Mouse (Mus musculus) spleen, adult 2 months (tissue): Measurements from ENCODE around the gene Mphosph8. TPM values are rescaled to one million over a fixed set of nuclear protein-coding genes. Genes with fewer than 3 reads are reported as not detected.

Experiments used
- DNase-seq, 2 experiments: peaks; one replicate each; pipeline versions ENCODE4 v3.0.0 to v3.0.0-alpha.2; 2012 to 2021; ENCODE audit warnings: low spot score in 2 of 2, low read depth in 1 of 2
- H3K27ac ChIP-seq: fragments of 200-500 bp; 2 replicates; pipeline ENCODE4 v1.5.1; 2012; ENCODE audit warnings: low read length, inconsistent platforms; ENCODE audit not compliant: insufficient read depth
- H3K27me3 ChIP-seq: fragments of 200-500 bp; 2 replicates; pipeline ENCODE4 v1.6.1; 2012; ENCODE audit warnings: mild to moderate bottlenecking, moderate library complexity, low read length, inconsistent platforms; ENCODE audit not compliant: control insufficient read depth, insufficient read depth
- H3K36me3 ChIP-seq: fragments of 200-500 bp; 2 replicates; pipeline ENCODE4 v1.6.1; 2012; ENCODE audit warnings: mild to moderate bottlenecking, low read length, inconsistent platforms; ENCODE audit not compliant: control insufficient read depth, insufficient read depth
- H3K4me1 ChIP-seq: fragments of 200-500 bp; 2 replicates; pipeline ENCODE4 v1.6.1; 2011; ENCODE audit warnings: inconsistent platforms; ENCODE audit not compliant: control insufficient read depth, insufficient read depth, insufficient read length
- H3K4me3 ChIP-seq: fragments of 200-500 bp; 2 replicates; pipeline ENCODE4 v1.5.1; 2011; ENCODE audit warnings: mild to moderate bottlenecking, inconsistent platforms; ENCODE audit not compliant: insufficient read depth, insufficient read length; ENCODE audit errors: extremely low read depth
- CTCF ChIP-seq: fragments of 200-500 bp; IDR thresholded peaks from 2 replicates; pipeline ENCODE4 v1.5.1; 2011; ENCODE audit warnings: mild to moderate bottlenecking, inconsistent platforms; ENCODE audit not compliant: insufficient read depth, insufficient read length, insufficient replicate concordance; ENCODE audit errors: extremely low read depth
- POLR2A ChIP-seq: fragments of 200-500 bp; IDR thresholded peaks from 2 replicates; pipeline ENCODE4 v1.6.1; 2011; ENCODE audit warnings: low read depth, low read length, inconsistent platforms
- WGBS: fragments of 180-500 bp; shearing (Covaris S2); methylation state at CpG from one replicate; pipeline ENCODE4 v1.1.7; 2018; 5-methylcytosine and 5-hydroxymethylcytosine counted together
- polyA plus RNA-seq: library from polyadenylated mRNA; depleted of rRNA; stranded (reverse); fragments of >200 nt; gene quantifications from 2 replicates; pipeline ENCODE4 v1.2.3, GENCODE M21; 2012; rRNA removed

The Mphosph8 gene
- polyA plus RNA-seq, 1 experiment: 3.0 TPM

- WGBS: 81% methylated on average over 4 of the region's 4 CpGs
- peaks cover 14% of the 10 kb centered on the region for H3K36me3 ChIP-seq
- H3K4me1 ChIP-seq: no peaks in the 10 kb centered on the region
- no peak overlapping the region for H3K27ac ChIP-seq
- no peak overlapping the region for H3K4me3 ChIP-seq
- TF ChIP-seq POLR2A: no peak
- TF ChIP-seq CTCF: no peak
- no peak for DNase-seq
- no peaks in the 10 kb centered on the region for H3K27me3 ChIP-seq
Measured at GRCm38 (mm10) chr14:56702644-56703043, 34.6 kb downstream of the Mphosph8 start.

- Histone ChIP-seq H3K27ac (no peak overlapping the region), H3K4me1 (no peaks in the 10 kb centered on the region), H3K4me3 (no peak overlapping the region), H3K36me3 (peaks cover 3% of the 10 kb centered on the region; the same call in 1 of the 2 replicates), H3K27me3 (no peaks in the 10 kb centered on the region)
- TF ChIP-seq POLR2A: no peak
- TF ChIP-seq CTCF: no peak
- WGBS: 87% methylated on average over 4 of the region's 4 CpGs
- DNase-seq: no peak
Measured at GRCm38 (mm10) chr14:56705687-56706086, 37.6 kb downstream of the Mphosph8 start.

GRCm38 (mm10) chr14:56726493-56726892, 58.4 kb downstream of the Mphosph8 start:
- TF ChIP-seq POLR2A (no peak), CTCF (no peak)
- Histone ChIP-seq H3K27ac (no peak overlapping the region), H3K27me3 (no peaks in the 10 kb centered on the region), H3K36me3 (peaks cover 5% of the 10 kb centered on the region), H3K4me3 (no peak overlapping the region), H3K4me1 (no peaks in the 10 kb centered on the region)
- 69% methylated on average over 1 of the region's 1 CpGs for WGBS
- no peak for DNase-seq

- no peaks in the 10 kb centered on the region for H3K27me3 ChIP-seq
- H3K4me1 ChIP-seq: no peaks in the 10 kb centered on the region
- DNase-seq: no peak
- WGBS: 100% methylated on average over 1 of the region's 1 CpGs
- peaks cover 2% of the 10 kb centered on the region; the same call in 1 of the 2 replicates for H3K36me3 ChIP-seq
- TF ChIP-seq CTCF: no peak
- no peak for TF ChIP-seq POLR2A
- H3K27ac ChIP-seq: no peak overlapping the region
- no peak overlapping the region for H3K4me3 ChIP-seq
Measured at GRCm38 (mm10) chr14:56740175-56740574, 72.1 kb downstream of the Mphosph8 start.

Other genes with a start within 250 kb of the Mphosph8 start
- 1.4 and 2.9 TPM in 2 replicates for gene Cenpj, start 92.8 kb upstream of the Mphosph8 start, polyA plus RNA-seq
- gene Parp4, start 92.6 kb upstream of the Mphosph8 start, polyA plus RNA-seq: 7.4 and 7.6 TPM in 2 replicates
- gene Pspc1, start 110.1 kb downstream of the Mphosph8 start, polyA plus RNA-seq: 4.9 and 6.3 TPM in 2 replicates
- 3.5 and 4.3 TPM in 2 replicates for gene Zmym5, start 143.5 kb downstream of the Mphosph8 start, polyA plus RNA-seq
- 5.0 and 6.6 TPM in 2 replicates for gene Zmym2, start 218.4 kb downstream of the Mphosph8 start, polyA plus RNA-seq